Mouse (Mus musculus) heart, postnatal 25 days (tissue): ENCODE data around the gene Ccser2. TPM values are rescaled to one million over a fixed set of nuclear protein-coding genes. Genes with fewer than 3 reads are reported as not detected.

Source experiments
- DNase-seq: peaks from one replicate; pipeline ENCODE4 v3.0.0; 2022; ENCODE audit warnings: low spot score
- intact Hi-C: fragments of 180-260 bp; cut with DNase I; formaldehyde crosslinking; loops from one replicate; pipeline ENCODE4 v1.15.1; 2025
- total RNA-seq, 2 experiments: library from RNA; stranded (reverse); gene quantifications; 2 replicates each; pipeline ENCODE4 v1.2.3; 2021

Gene Ccser2
- total RNA-seq, 2 experiments from 2014 or later: 112 to 119 TPM

GRCm38 (mm10) chr14:36892762-36893358 is 75.7 kb downstream of the Ccser2 start:
- intact Hi-C loops: no loop called here
- DNase-seq: no peak

- no peak for DNase-seq
- intact Hi-C loops: no loop called here
Observed at GRCm38 (mm10) chr14:36890130-36890529, 78.4 kb downstream of the Ccser2 start.

- intact Hi-C loops: no loop called here
- no peak for DNase-seq
Observed at GRCm38 (mm10) chr14:36885680-36886079, 82.9 kb downstream of the Ccser2 start.

GRCm38 (mm10) chr14:36885117-36885516 is 83.5 kb downstream of the Ccser2 start:
- intact Hi-C loops: no loop called here
- no peak for DNase-seq

- intact Hi-C loops: no loop called here
- no peak for DNase-seq
Observed at GRCm38 (mm10) chr14:36883576-36883975, 85.0 kb downstream of the Ccser2 start.

- intact Hi-C loops: no loop called here
Observed at GRCm38 (mm10) chr14:36870257-36870656, 98.3 kb downstream of the Ccser2 start.

GRCm38 (mm10) chr14:36868769-36869362 is 99.7 kb downstream of the Ccser2 start:
- no peak for DNase-seq
- intact Hi-C loops: loop anchor here (1.0 kb wide), 1 partner anchor 80 kb away; no protein-coding TSS in a partner anchor

More at GRCm38 (mm10) chr14:36870257-36870656, 98.3 kb downstream of the Ccser2 start:
- no peak for DNase-seq

GRCm38 (mm10) chr14:36866966-36867700 is 101.4 kb downstream of the Ccser2 start:
- intact Hi-C loops: loop anchor here (1.0 kb wide), 2 partner anchors 70 to 166 kb away; no protein-coding TSS in a partner anchor
- no peak for DNase-seq

- DNase-seq: peak; percentile 49
- intact Hi-C loops: no loop called here
Observed at GRCm38 (mm10) chr14:36863877-36864489, 104.6 kb downstream of the Ccser2 start.

GRCm38 (mm10) chr14:36862387-36862786 is 106.2 kb downstream of the Ccser2 start:
- DNase-seq: no peak
- intact Hi-C loops: no loop called here

- intact Hi-C loops: no loop called here
- DNase-seq: no peak
Observed at GRCm38 (mm10) chr14:36858932-36859331, 109.6 kb downstream of the Ccser2 start.

GRCm38 (mm10) chr14:36852972-36853371 is 115.6 kb downstream of the Ccser2 start:
- no peak for DNase-seq
- intact Hi-C loops: no loop called here

GRCm38 (mm10) chr14:36848860-36849259 is 119.7 kb downstream of the Ccser2 start:
- no peak for DNase-seq
- intact Hi-C loops: no loop called here

Other genes with a start within 250 kb of the Ccser2 start
- gene Rgr, start 80.2 kb upstream of the Ccser2 start, total RNA-seq: not detected
- gene Lrit1, start 86.1 kb upstream of the Ccser2 start, total RNA-seq: not detected
- not detected for gene Lrit2, start 99.2 kb upstream of the Ccser2 start, total RNA-seq
- under 1 TPM in 1 of 2 experiments, not detected in 1; 0.08 TPM for gene Cdhr1, start 129.6 kb upstream of the Ccser2 start, total RNA-seq
- gene 2610528A11Rik, start 145.2 kb upstream of the Ccser2 start, total RNA-seq: under 1 TPM in 1 of 2 experiments, not detected in 1; 0.60 TPM
- gene Ghitm, start 166.5 kb upstream of the Ccser2 start, total RNA-seq: 100 to 1,000 TPM; 636 to 638 TPM